Mouse (Mus musculus) stomach, embryonic 14.5 days (tissue): ENCODE measurements at regions not wholly inside any gene's neighbourhood (a gene's known extent, or its start where the extent isn't known, plus 50 kb on each side); places are given as distances from the start of the nearest gene placed in this dataset.

Source experiments
- ATAC-seq: fragments of 200-750 bp; cut with Nextera tagmentation; 2 replicates; pipeline ENCODE4 v1.8.0; 2017; ENCODE audit warnings: low read depth, moderate TSS enrichment; ENCODE audit not compliant: insufficient number of reproducible peaks, insufficient read depth, low FRiP score
- H3K27ac ChIP-seq: fragments of 300-500 bp; sonication (generic); 2 replicates; pipeline ENCODE4 v1.5.1; 2014; ENCODE audit warnings: mild to moderate bottlenecking, low read length, moderate library complexity, mixed read lengths
- H3K27me3 ChIP-seq: fragments of 300-500 bp; sonication (generic); 2 replicates; pipeline ENCODE4 v1.6.1; 2014; ENCODE audit warnings: low read length, control low read depth, mixed read lengths; ENCODE audit not compliant: control insufficient read depth, insufficient read depth
- H3K36me3 ChIP-seq: fragments of 300-500 bp; sonication (generic); 2 replicates; pipeline ENCODE4 v1.6.1; 2014; ENCODE audit warnings: mild to moderate bottlenecking, control low read depth, low read length, moderate library complexity, mixed read lengths; ENCODE audit not compliant: control insufficient read depth, insufficient read depth
- H3K4me1 ChIP-seq: fragments of 300-500 bp; sonication (generic); 2 replicates; pipeline ENCODE4 v1.6.1; 2014; ENCODE audit warnings: low read length, control low read depth, mixed read lengths; ENCODE audit not compliant: control insufficient read depth, insufficient read depth
- H3K4me2 ChIP-seq: fragments of 300-500 bp; sonication (generic); replicated peaks from 2 replicates; pipeline ENCODE4 v1.6.1; 2014; ENCODE audit warnings: low read depth, low read length, control low read depth
- H3K4me3 ChIP-seq: fragments of 300-500 bp; sonication (generic); 2 replicates; pipeline ENCODE4 v1.5.1; 2014; ENCODE audit warnings: low read depth, low read length, control low read depth
- H3K9ac ChIP-seq: fragments of 300-500 bp; sonication (generic); replicated peaks from 2 replicates; pipeline ENCODE4 v1.6.1; 2014; ENCODE audit warnings: low read depth, mild to moderate bottlenecking, control low read depth, low read length, moderate library complexity, mixed read lengths
- H3K9me3 ChIP-seq: fragments of 300-500 bp; sonication (generic); 2 replicates; pipeline ENCODE4 v1.6.1; 2016; ENCODE audit warnings: low read depth, low read length, control low read depth; ENCODE audit not compliant: control insufficient read depth
- WGBS: fragments of 180-500 bp; shearing (Covaris S2); extraction: QIAGEN DNeasy Blood & Tissue Kit; methylation state at CpG from one replicate; pipeline ENCODE4 v1.1.7; 2014; 5-methylcytosine and 5-hydroxymethylcytosine counted together

DNA sequence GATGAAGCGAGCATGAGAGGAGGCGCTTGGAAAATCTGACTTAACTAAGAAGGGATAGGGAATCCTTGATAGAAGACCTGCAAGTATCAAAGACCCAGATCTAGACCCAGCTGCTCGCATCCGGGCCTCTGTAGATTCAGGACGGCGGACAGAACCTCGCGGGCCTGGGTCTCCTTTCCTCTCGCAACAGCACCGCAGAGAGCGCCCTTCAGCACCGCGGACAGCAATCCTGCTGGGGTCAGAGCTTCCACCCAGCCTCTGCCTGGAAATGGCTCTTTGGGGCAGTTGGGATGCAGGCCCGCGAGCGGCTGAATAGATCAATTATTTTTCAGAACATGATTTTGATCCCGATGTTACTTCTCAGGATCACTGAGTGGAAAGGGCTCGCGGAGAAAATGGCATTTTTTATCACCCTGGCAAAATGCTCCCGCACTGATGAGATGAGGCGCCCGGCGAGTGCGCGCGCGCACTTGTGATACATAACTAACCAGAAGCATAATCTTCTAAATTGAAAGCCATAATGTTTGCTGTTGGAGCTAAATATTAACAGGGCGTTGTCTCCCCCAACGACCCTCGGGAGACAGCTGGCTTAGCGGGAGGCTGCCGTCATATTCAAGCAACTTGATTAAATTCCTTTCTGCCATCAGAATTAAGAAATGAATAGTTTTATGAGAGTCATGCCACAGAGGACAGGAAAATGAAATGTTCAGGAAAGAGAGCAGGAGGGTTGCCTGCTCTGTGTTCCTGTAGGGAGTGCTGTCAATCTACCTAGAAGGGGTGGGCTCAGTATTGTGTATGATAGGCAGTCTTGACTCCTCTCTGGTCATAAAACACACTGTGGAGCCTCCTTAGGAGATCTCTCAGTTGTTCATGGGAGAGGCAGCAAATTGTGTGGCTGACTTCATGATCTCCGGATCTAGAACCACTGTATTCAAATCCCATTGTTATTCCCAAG is 173.1 kb upstream of the Zc3h12a start:
- 19% methylated on average over 32 of the region's 33 CpGs for WGBS

DNA sequence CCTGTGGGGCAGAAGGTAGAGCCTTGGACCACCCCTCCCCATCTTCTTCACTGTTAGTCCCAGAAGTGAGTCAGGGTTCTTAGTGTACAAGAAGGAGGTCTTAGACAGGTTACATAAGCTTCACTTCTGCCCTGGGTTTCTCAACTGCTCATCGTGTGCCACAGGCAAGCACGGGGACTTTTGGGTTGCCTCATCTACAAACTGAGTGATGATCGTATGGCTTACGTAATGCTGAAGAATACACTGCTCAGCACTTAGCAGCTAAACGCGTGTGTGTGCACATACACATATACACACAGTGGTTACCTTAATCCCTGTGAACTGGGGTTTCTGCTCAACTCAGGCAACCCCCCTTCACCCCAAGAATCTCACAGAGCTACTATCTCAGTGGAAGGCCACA is 163.1 kb upstream of the Zc3h12a start:
- 76% methylated on average over 6 of the region's 6 CpGs for WGBS
- H3K4me1 ChIP-seq: no peaks in the 10 kb centered on the region
- H3K4me3 ChIP-seq: no peak overlapping the region
- no peak for ATAC-seq
- H3K27me3 ChIP-seq: no peaks in the 10 kb centered on the region
- no peak overlapping the region for H3K4me2 ChIP-seq
- H3K27ac ChIP-seq: no peak overlapping the region
- H3K9me3 ChIP-seq: no peaks in the 10 kb centered on the region
- H3K36me3 ChIP-seq: no peaks in the 10 kb centered on the region
- no peak overlapping the region for H3K9ac ChIP-seq

More for the DNA sequence above, 173.1 kb upstream of the Zc3h12a start:
- Histone ChIP-seq H3K27ac (no peak overlapping the region), H3K27me3 (no peaks in the 10 kb centered on the region), H3K4me2 (no peak overlapping the region), H3K4me1 (no peaks in the 10 kb centered on the region), H3K9ac (no peak overlapping the region), H3K9me3 (no peaks in the 10 kb centered on the region), H3K36me3 (no peaks in the 10 kb centered on the region), H3K4me3 (no peak overlapping the region)
- no peak for ATAC-seq

DNA sequence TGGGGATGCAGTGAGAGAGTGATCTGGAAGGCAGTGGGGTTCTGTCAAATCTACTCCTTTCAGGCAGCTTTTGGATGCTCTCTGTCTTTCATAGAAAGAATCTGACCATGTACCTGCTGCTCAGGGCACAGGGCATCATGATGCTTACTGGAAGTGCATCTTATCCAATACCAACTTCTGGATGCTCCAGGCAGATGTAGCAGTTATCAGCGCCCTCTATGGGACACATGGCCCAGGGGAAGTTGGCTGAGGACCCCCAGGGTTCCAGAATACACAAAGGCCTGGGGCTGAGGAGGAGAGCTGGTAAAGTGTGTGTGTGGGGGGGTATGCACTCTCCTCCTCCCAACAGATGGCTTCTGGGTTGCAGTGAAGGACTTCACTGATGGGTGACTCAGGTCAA is 162.1 kb upstream of the Zc3h12a start:
- Histone ChIP-seq H3K4me2 (no peak overlapping the region), H3K4me1 (no peaks in the 10 kb centered on the region), H3K36me3 (no peaks in the 10 kb centered on the region), H3K27me3 (no peaks in the 10 kb centered on the region), H3K9ac (no peak overlapping the region), H3K9me3 (no peaks in the 10 kb centered on the region), H3K27ac (no peak overlapping the region), H3K4me3 (no peak overlapping the region)
- 5% methylated on average over 1 of the region's 1 CpGs for WGBS
- ATAC-seq: no peak

DNA sequence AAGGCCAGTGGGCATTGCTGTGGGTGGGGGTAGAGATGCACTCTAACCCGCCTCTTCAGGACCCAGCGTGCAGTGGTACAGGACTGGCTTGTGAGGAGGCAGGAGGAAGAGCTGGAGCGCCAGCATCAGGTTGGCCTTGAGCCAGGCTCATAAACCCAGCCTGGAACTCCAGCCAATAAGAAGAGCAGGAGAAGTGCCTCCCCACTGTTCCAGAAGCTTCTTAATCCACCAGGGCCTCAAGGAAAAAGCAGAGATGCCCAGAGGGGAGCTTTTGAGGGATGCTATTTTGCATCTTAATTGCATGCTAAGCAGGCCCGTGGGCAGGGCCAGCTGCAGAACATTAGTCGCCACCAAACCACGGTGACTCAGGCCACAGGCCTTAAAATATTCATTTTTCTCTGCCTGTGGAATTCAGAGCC is 161.4 kb upstream of the Zc3h12a start:
- no peak overlapping the region for H3K27ac ChIP-seq
- 64% methylated on average over 6 of the region's 6 CpGs for WGBS
- no peaks in the 10 kb centered on the region for H3K27me3 ChIP-seq
- no peak overlapping the region for H3K9ac ChIP-seq
- H3K36me3 ChIP-seq: no peaks in the 10 kb centered on the region
- H3K4me1 ChIP-seq: no peaks in the 10 kb centered on the region
- H3K4me2 ChIP-seq: no peak overlapping the region
- ATAC-seq: no peak
- no peaks in the 10 kb centered on the region for H3K9me3 ChIP-seq
- H3K4me3 ChIP-seq: no peak overlapping the region

DNA sequence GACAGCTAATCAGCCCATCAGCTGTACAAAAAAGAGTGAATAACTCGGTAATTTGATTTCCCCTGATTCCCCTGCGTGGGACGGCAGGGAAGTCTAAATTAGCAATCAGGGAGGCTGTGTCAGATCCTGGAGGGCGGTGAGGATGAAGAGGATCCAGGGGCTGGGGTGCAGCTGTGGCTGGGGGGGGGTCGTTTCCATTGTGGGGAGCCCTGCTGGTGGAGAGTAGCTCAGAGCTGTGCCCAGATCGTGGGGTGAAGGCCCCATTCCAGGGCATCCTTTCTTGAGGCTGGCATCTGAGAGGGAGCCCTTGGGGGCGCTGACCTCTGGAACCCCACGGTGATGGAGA is 155.3 kb upstream of the Zc3h12a start:
- Histone ChIP-seq H3K27ac (no peak overlapping the region), H3K4me3 (no peak overlapping the region), H3K27me3 (no peaks in the 10 kb centered on the region), H3K4me2 (no peak overlapping the region), H3K9ac (no peak overlapping the region), H3K9me3 (no peaks in the 10 kb centered on the region), H3K36me3 (no peaks in the 10 kb centered on the region), H3K4me1 (no peaks in the 10 kb centered on the region)
- whole genome bisulfite sequencing: 37% methylated on average over 8 of the region's 8 CpGs
- ATAC-seq: no peak

DNA sequence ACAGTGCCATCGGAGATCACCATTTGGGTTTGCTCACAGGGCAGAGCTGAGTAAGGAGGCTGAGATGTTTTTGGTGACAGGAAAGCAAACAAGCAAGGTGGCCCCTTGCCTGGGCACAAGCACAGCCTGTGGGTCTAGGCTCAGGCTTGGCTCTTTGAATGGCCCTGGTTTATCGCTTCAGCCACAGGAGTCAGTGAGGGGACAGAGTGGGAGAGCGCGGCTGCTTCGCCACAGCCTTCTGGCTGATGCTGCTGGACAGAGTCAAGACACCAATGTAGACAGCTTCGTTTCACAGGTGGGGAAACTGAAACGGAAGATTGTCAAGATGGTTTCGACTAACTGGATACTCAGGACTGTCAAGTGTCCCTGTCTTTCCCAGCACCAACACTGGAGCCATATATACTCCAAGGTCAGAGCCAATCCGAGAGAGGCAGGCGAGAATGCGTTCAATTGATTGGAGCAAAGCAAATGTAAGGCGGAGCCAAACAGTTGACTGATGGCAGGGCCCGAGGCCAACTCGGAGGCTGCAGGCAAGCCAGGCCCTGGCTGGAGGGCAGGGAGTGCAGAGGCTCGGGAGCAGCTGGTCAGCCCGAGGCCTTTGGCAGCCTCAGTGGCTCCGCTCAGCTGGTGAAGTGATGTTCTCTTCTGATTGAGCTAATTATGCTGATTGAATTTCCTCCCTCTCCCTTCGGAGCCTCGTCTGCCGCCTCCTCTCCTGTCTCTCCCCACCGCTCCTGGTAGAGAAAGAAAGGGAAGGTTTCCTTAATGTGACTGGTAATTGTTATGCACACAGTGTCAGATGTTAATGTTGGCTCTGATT is 154.7 kb upstream of the Zc3h12a start:
- no peaks in the 10 kb centered on the region for H3K4me1 ChIP-seq
- 14% methylated on average over 21 of the region's 21 CpGs for WGBS
- no peaks in the 10 kb centered on the region for H3K9me3 ChIP-seq
- no peak overlapping the region for H3K9ac ChIP-seq
- H3K27me3 ChIP-seq: no peaks in the 10 kb centered on the region
- no peak overlapping the region for H3K27ac ChIP-seq
- H3K36me3 ChIP-seq: no peaks in the 10 kb centered on the region
- H3K4me3 ChIP-seq: no peak overlapping the region
- H3K4me2 ChIP-seq: no peak overlapping the region
- peak; percentile 47; the same call in 1 of the 2 replicates for ATAC-seq

DNA sequence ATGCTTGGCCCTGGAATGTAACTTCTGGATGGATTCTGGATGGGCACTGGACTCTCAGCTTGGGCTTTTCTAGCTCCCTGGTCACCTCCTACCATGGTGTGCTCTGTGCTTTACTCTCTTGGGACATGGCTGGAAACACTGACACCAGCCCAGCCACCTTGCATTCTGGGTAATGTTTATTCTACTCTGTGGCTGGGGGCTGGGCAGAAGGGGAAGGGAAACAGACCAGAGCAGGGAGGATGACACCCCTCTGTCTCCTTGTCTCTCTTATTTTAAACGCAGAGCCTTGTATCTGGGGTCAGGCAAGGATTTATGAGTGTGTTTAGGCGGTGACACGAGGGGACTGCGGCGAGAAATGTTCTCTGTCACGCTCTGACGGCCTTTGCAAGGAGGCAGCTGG is 151.5 kb upstream of the Zc3h12a start:
- Histone ChIP-seq H3K4me2 (no peak overlapping the region), H3K4me1 (no peaks in the 10 kb centered on the region)

DNA sequence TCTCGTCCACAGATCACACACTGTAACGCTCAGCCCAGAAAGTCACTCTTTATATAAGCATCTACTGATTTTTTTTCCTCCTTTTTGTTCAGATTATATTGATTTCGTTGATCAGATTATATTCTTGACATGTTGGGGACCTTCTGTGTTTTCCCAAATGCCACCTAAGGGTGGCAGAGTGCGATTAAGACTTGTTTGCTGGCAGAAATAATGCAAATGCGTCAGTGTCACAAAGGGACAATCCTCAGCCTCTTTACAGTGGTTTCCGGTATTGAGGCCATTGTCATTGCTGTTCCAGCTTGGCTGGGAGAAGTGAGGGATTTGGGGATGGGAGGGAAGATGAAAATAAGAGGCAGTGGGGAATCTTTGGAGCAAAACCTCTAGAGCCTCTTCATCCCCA is 149.2 kb upstream of the Zc3h12a start:
- Histone ChIP-seq H3K4me1 (no peaks in the 10 kb centered on the region), H3K36me3 (no peaks in the 10 kb centered on the region), H3K9me3 (no peaks in the 10 kb centered on the region), H3K27ac (no peak overlapping the region), H3K27me3 (no peaks in the 10 kb centered on the region; the same call in 1 of the 2 replicates), H3K9ac (no peak overlapping the region), H3K4me3 (no peak overlapping the region), H3K4me2 (no peak overlapping the region)
- ATAC-seq: no peak
- 69% methylated on average over 6 of the region's 6 CpGs for WGBS

More for the DNA sequence above, 151.5 kb upstream of the Zc3h12a start:
- no peak for ATAC-seq
- Histone ChIP-seq H3K27ac (no peak overlapping the region), H3K36me3 (no peaks in the 10 kb centered on the region), H3K27me3 (no peaks in the 10 kb centered on the region; the same call in 1 of the 2 replicates), H3K4me3 (no peak overlapping the region), H3K9me3 (no peaks in the 10 kb centered on the region), H3K9ac (no peak overlapping the region)
- WGBS: 37% methylated on average over 7 of the region's 7 CpGs
